Mouse (Mus musculus) heart, embryonic 16.5 days (tissue): Measurements from ENCODE around the gene Fbxl20. TPM values are rescaled to one million over a fixed set of nuclear protein-coding genes. Genes with fewer than 3 reads are reported as not detected.
A peak's percentile ranks its signal among the peaks of the same experiment; 100 is the strongest.

Experiments used
- ATAC-seq: fragments of 200-750 bp; cut with Nextera tagmentation; replicated peaks from 2 replicates; pipeline ENCODE4 v1.8.0; 2017; ENCODE audit warnings: moderate number of reproducible peaks; ENCODE audit not compliant: insufficient read depth, low FRiP score; ENCODE audit errors: extremely low read depth
- H3K27ac ChIP-seq: fragments of 300-500 bp; sonication (generic); 2 replicates; pipeline ENCODE4 v1.5.1; 2014; ENCODE audit warnings: mild to moderate bottlenecking, low read length, control low read depth, moderate library complexity
- H3K27me3 ChIP-seq: fragments of 300-500 bp; sonication (generic); 2 replicates; pipeline ENCODE4 v1.6.1; 2014; ENCODE audit warnings: low read length, mixed read lengths; ENCODE audit not compliant: control insufficient read depth, insufficient read depth
- H3K36me3 ChIP-seq: fragments of 300-500 bp; sonication (generic); 2 replicates; pipeline ENCODE4 v1.6.1; 2014; ENCODE audit not compliant: control insufficient read depth, insufficient read depth
- H3K4me1 ChIP-seq: fragments of 300-500 bp; sonication (generic); 2 replicates; pipeline ENCODE4 v1.6.1; 2014; ENCODE audit warnings: low read length, mixed read lengths; ENCODE audit not compliant: control insufficient read depth, insufficient read depth
- H3K4me2 ChIP-seq: fragments of 300-500 bp; sonication (generic); 2 replicates; pipeline ENCODE4 v1.6.1; 2014; ENCODE audit warnings: low read depth, mild to moderate bottlenecking, control low read depth, low read length
- H3K4me3 ChIP-seq: fragments of 300-500 bp; sonication (generic); 2 replicates; pipeline ENCODE4 v1.5.1; 2014; ENCODE audit warnings: mild to moderate bottlenecking, control low read depth, low read length
- H3K9ac ChIP-seq: fragments of 300-500 bp; sonication (generic); 2 replicates; pipeline ENCODE4 v1.6.1; 2014; ENCODE audit warnings: low read length, control low read depth
- H3K9me3 ChIP-seq: fragments of 300-500 bp; sonication (generic); replicated peaks from 2 replicates; pipeline ENCODE4 v1.6.1; 2016; ENCODE audit warnings: low read length; ENCODE audit not compliant: control insufficient read depth
- WGBS: fragments of 180-500 bp; shearing (Covaris S2); extraction: QIAGEN DNeasy Blood & Tissue Kit; methylation state at CpG from one replicate; pipeline ENCODE4 v1.1.7; 2014; 5-methylcytosine and 5-hydroxymethylcytosine counted together
- polyA plus RNA-seq: library from polyadenylated mRNA; unstranded; fragments of >200 nt; fragmentation: Nextera tagmentation; extraction: Ambion mirVana; gene quantifications from 2 replicates; pipeline ENCODE4 v1.2.1, GENCODE M21; 2015

The Fbxl20 gene
- polyA plus RNA-seq, 1 experiment from 2014 or later: 14.9 TPM

DNA sequence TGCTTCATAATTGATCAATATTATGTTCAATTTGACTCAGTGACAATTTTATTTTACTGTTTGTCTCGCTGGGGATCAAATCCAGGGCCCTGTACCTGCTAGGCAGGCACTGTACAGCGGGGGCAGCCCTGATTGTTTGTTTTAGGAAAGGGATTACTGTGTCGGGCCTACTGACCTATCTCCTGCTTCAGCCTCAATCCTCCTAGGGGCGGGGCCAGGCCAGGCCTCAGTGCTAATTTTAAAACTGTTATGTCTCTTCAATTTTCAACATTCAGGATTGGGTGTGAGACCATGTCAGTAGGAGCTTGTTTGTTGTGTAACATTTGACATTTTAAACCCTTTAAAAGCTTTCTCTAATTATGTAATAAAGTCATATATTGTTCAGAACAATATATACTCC is 36.7 kb downstream of the Fbxl20 start:
- Histone ChIP-seq H3K4me2 (no peak overlapping the region), H3K9ac (no peak overlapping the region)
- 57% methylated on average over 4 of the region's 4 CpGs for WGBS

DNA sequence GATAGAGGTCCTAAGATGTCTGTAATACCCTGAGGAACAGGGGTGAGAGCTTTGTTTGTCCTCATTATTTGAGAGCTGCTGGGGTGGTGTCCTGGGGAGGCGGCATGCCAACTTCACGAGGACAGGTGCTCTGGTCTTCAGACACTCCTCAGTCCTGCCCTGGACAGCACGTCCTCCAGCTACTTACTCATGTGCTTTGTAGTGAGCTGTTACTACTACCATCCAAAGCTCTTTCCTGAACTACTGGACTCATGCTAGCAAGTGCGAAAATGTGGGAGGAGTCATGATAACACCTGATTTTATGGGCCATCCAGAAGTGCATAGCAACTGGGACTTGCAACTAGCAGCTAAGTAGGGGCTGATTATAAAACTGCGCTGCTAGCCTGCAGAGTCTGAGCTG is 40.5 kb downstream of the Fbxl20 start:
- H3K4me1 ChIP-seq: peaks cover 5% of the 10 kb centered on the region; the same call in 1 of the 2 replicates
- H3K36me3 ChIP-seq: peaks cover 36% of the 10 kb centered on the region
- no peak overlapping the region for H3K4me2 ChIP-seq
- H3K9ac ChIP-seq: no peak overlapping the region
- no peaks in the 10 kb centered on the region for H3K9me3 ChIP-seq
- H3K27me3 ChIP-seq: no peaks in the 10 kb centered on the region
- H3K4me3 ChIP-seq: no peak overlapping the region
- no peak for ATAC-seq
- no peak overlapping the region for H3K27ac ChIP-seq
- 80% methylated on average over 5 of the region's 5 CpGs for WGBS

More for the DNA sequence above, 36.7 kb downstream of the Fbxl20 start:
- Histone ChIP-seq H3K27me3 (no peaks in the 10 kb centered on the region), H3K4me1 (peaks cover 5% of the 10 kb centered on the region; the same call in 1 of the 2 replicates), H3K9me3 (no peaks in the 10 kb centered on the region), H3K4me3 (no peak overlapping the region), H3K27ac (no peak overlapping the region), H3K36me3 (peaks cover 29% of the 10 kb centered on the region)
- ATAC-seq: no peak

DNA sequence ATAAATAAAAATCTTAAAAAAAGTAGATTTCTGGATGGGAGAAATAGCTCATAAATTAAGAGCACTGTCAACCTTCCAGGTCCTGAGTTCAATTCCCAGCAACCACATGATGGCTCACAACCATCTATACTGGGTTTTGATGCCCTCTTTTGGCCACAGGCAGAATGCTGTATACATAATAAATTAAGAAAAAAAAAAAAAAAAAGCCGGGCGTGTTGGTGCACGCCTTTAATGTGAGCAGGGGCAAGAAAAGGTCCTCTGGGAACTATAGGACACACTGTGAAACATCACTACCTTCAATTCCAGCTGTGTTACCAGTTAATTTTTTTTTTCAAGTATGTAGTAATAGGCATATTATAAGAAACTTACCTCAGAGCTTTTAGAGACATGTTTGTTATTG is 48.9 kb downstream of the Fbxl20 start:
- Histone ChIP-seq H3K4me1 (no peaks in the 10 kb centered on the region), H3K27ac (no peak overlapping the region), H3K9me3 (no peaks in the 10 kb centered on the region), H3K36me3 (peaks cover 38% of the 10 kb centered on the region), H3K4me2 (no peak overlapping the region), H3K4me3 (no peak overlapping the region), H3K27me3 (no peaks in the 10 kb centered on the region), H3K9ac (no peak overlapping the region)
- ATAC-seq: no peak
- WGBS: 92% methylated on average over 3 of the region's 3 CpGs

DNA sequence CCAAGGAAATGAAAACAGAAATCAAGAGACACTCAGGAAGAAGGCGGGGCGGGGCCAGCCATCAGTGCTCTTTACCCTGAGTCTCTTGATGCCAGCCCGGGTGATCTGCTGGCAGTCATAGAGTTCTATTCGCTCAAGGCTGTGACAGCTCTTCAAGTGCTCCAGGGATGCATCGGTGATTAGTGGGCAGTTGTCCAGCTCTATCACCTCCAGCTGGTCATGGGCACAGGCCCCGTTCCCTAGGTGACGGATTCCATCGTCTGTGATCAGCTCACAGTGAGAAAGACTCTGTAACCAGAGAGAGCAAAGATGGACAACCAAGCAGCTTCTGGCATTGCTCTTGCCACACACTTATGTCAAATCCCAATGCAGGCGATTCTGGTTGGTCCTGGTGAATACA is 59.6 kb downstream of the Fbxl20 start:
- Histone ChIP-seq H3K27me3 (no peaks in the 10 kb centered on the region), H3K9ac (no peak overlapping the region), H3K4me1 (peaks cover 10% of the 10 kb centered on the region), H3K36me3 (peaks cover 31% of the 10 kb centered on the region), H3K4me2 (no peak overlapping the region), H3K4me3 (no peak overlapping the region), H3K27ac (no peak overlapping the region), H3K9me3 (no peaks in the 10 kb centered on the region)
- 68% methylated on average over 9 of the region's 9 CpGs for WGBS
- no peak for ATAC-seq

DNA sequence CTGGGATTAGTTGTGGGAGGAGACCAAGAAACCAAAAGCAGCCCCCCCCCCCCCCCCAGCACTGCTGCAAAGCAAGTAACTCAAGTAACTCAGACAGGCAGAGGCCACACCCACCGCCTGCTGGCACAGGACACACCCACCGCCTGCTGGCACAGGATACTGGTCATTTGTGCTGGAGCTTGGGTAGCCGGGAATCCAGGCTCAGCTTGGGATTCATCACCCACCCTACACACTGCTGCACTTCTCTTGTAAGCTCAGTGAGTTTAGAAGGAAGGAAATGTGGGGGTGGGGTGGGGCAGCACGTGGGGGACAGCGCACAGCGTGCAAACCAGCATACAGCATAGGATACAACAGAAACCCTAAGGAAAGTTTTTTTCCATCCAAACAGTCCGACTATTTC is 62.0 kb downstream of the Fbxl20 start:
- Histone ChIP-seq H3K9me3 (no peaks in the 10 kb centered on the region), H3K36me3 (peaks cover 29% of the 10 kb centered on the region), H3K27ac (peak overlapping the region; percentile 46), H3K9ac (no peak overlapping the region), H3K27me3 (no peaks in the 10 kb centered on the region), H3K4me2 (peak overlapping the region; percentile 33; the same call in 1 of the 2 replicates), H3K4me3 (no peak overlapping the region), H3K4me1 (peaks cover 10% of the 10 kb centered on the region)
- ATAC-seq: peak; percentile 72
- WGBS: 39% methylated on average over 7 of the region's 7 CpGs

DNA sequence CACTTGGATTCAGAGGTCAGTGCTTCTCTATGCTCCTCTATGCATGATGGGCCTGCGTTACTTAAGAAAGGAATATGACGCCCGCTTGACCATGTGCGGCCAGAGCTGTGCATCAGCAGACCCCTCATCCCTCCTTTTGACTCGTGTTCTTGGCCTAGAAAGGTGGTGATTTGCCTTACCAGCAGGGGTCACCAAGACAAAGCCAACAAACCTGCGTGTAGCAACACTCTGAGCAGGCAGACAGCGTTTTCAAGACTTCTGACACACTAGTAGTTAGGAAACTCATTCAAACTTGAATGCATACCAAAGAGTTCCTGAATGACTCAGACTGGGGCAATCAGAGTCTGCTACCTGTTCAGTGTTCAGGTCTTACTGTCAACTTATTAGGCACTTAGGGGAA is 63.6 kb downstream of the Fbxl20 start:
- no peak for ATAC-seq
- no peak overlapping the region for H3K4me2 ChIP-seq
- H3K4me3 ChIP-seq: no peak overlapping the region
- H3K27ac ChIP-seq: no peak overlapping the region
- H3K9ac ChIP-seq: no peak overlapping the region
- peaks cover 18% of the 10 kb centered on the region for H3K36me3 ChIP-seq
- WGBS: 72% methylated on average over 7 of the region's 7 CpGs
- no peaks in the 10 kb centered on the region for H3K9me3 ChIP-seq
- no peaks in the 10 kb centered on the region for H3K27me3 ChIP-seq
- peaks cover 10% of the 10 kb centered on the region for H3K4me1 ChIP-seq

DNA sequence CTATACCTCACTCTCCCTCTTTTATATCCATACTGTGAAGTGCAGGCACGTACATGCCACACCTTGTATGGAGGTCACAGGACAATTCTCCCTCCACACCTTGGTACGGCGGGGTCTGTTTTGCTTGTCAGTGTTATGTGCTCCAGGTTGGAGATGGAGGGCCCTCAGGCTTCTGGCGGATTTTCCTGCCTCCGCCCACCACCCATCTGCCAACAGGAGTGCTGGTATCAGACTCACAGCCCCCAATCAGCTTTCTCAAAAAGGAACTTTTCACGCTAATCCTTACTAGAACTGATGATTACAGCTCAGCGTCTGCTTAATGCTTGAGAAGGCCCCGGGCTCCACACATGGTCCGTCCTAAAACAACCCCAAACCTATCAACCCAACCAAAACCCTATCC is 64.1 kb downstream of the Fbxl20 start:
- H3K27me3 ChIP-seq: no peaks in the 10 kb centered on the region
- H3K4me1 ChIP-seq: peaks cover 10% of the 10 kb centered on the region
- H3K9ac ChIP-seq: no peak overlapping the region
- no peak overlapping the region for H3K4me2 ChIP-seq
- no peaks in the 10 kb centered on the region for H3K9me3 ChIP-seq
- WGBS: 87% methylated on average over 9 of the region's 9 CpGs
- peaks cover 15% of the 10 kb centered on the region for H3K36me3 ChIP-seq
- H3K27ac ChIP-seq: no peak overlapping the region
- H3K4me3 ChIP-seq: no peak overlapping the region
- ATAC-seq: no peak

DNA sequence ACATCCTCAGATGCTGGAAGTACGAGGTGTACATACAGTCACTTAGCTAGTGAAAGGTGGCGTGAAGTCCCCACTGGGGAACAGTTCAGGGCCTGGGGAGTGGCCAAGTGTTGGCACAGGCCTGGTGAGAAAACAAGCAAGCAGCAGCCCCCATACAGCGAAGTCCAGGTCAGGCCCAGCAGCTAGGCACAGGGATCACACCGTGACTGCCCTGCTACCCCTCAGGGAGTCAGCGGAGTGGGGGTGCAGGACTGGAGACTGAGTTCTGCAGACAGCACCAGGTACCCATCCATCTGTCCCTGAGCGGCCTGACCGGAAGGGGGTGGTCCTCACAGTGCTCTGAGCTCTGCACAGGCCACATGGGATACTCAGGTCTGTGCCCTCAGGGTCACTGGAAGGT is 67.5 kb downstream of the Fbxl20 start:
- H3K36me3 ChIP-seq: peaks cover 3% of the 10 kb centered on the region; the same call in 1 of the 2 replicates
- H3K4me3 ChIP-seq: no peak overlapping the region
- H3K27me3 ChIP-seq: no peaks in the 10 kb centered on the region
- H3K9me3 ChIP-seq: no peaks in the 10 kb centered on the region
- no peak for ATAC-seq
- WGBS: 88% methylated on average over 7 of the region's 7 CpGs
- no peak overlapping the region for H3K9ac ChIP-seq
- no peak overlapping the region for H3K27ac ChIP-seq
- no peaks in the 10 kb centered on the region; the same call in 1 of the 2 replicates for H3K4me1 ChIP-seq
- H3K4me2 ChIP-seq: no peak overlapping the region

DNA sequence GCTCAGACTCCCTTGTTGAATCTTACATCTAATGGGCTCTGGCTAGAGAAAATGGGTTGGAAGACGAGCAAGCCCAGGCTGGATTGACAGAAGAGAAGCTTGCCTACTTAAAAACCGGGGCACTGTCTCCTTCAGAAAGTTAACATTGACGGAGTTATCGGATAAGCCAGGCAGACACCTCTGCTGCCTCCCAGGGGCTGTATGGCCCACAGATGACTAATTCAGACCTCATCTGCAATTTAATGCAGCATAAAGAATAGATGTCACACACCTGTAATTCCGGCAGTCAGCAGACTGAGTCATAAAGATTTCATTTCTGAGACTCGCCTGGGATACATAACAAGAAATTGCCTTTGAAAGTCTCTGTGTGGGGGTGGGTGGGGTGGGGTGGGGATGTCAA is 69.8 kb downstream of the Fbxl20 start:
- Histone ChIP-seq H3K36me3 (peaks cover 3% of the 10 kb centered on the region; the same call in 1 of the 2 replicates), H3K4me1 (peaks cover 19% of the 10 kb centered on the region), H3K4me3 (no peak overlapping the region), H3K9me3 (no peaks in the 10 kb centered on the region), H3K9ac (no peak overlapping the region), H3K27me3 (no peaks in the 10 kb centered on the region), H3K4me2 (no peak overlapping the region), H3K27ac (no peak overlapping the region)
- 79% methylated on average over 6 of the region's 6 CpGs for WGBS
- no peak for ATAC-seq
